Mouse (Mus musculus) myocyte (in vitro differentiated cells): ENCODE results near the gene Atp6v0e. TPM values are rescaled to one million over a fixed set of nuclear protein-coding genes. Genes with fewer than 3 reads are reported as not detected.

ENCODE experiments used
- H3K27me3 ChIP-seq: one replicate; pipeline ENCODE4 v1.6.1; 2011; ENCODE audit not compliant: control insufficient read depth, insufficient read depth, insufficient read length
- H3K36me3 ChIP-seq: one replicate; pipeline ENCODE4 v1.6.1; 2011; ENCODE audit not compliant: control insufficient read depth, insufficient read depth
- H3K4me2 ChIP-seq: one replicate; pipeline ENCODE4 v1.6.1; 2011; ENCODE audit warnings: low read depth, control low read depth
- H3K4me3 ChIP-seq: one replicate; pipeline ENCODE4 v1.5.1; 2011; ENCODE audit warnings: mild to moderate bottlenecking, control low read depth, moderate library complexity
- H3K79me2 ChIP-seq: one replicate; pipeline ENCODE4 v1.6.1; 2011; ENCODE audit not compliant: control insufficient read depth, insufficient read depth
- H3ac ChIP-seq: one replicate; pipeline ENCODE4 v1.6.1; 2011; ENCODE audit not compliant: control insufficient read depth, insufficient read length
- CEBPB ChIP-seq: IDR thresholded peaks from 2 replicates; pipeline ENCODE4 v1.6.1; 2011; ENCODE audit warnings: mild to moderate bottlenecking, moderate library complexity; ENCODE audit not compliant: poor library complexity, insufficient read depth, severe bottlenecking
- E2F4 ChIP-seq: IDR thresholded peaks from one replicate; pipeline ENCODE4 v1.6.1; 2011; ENCODE audit warnings: mild to moderate bottlenecking, control low read depth, moderate library complexity; ENCODE audit not compliant: insufficient read depth
- MAX ChIP-seq: IDR thresholded peaks from one replicate; pipeline ENCODE4 v1.6.1; 2011; ENCODE audit warnings: low read depth, mild to moderate bottlenecking, control low read depth
- MYOD1 ChIP-seq, 3 experiments: IDR thresholded peaks; one replicate each; pipeline ENCODE4 v1.6.1; 2011; ENCODE audit warnings: control low read depth in 2 of 3, low read depth in 2 of 3, mild to moderate bottlenecking in 2 of 3, moderate library complexity in 1 of 3; ENCODE audit not compliant: insufficient read length in 2 of 3, control insufficient read depth in 1 of 3
- MYOG ChIP-seq, 3 experiments: IDR thresholded peaks; one replicate each; pipeline ENCODE4 v1.6.1; 2011; ENCODE audit warnings: control low read depth in 2 of 3, low read depth in 2 of 3, mild to moderate bottlenecking in 2 of 3; ENCODE audit not compliant: insufficient read length in 2 of 3, control insufficient read depth in 1 of 3, insufficient read depth in 1 of 3
- POLR2A ChIP-seq: IDR thresholded peaks from one replicate; pipeline ENCODE4 v1.6.1; 2011; ENCODE audit warnings: low read depth, mild to moderate bottlenecking, control low read depth, moderate library complexity; ENCODE audit not compliant: insufficient read length
- POLR2AphosphoS2 ChIP-seq: IDR thresholded peaks from one replicate; pipeline ENCODE4 v1.6.1; 2011; ENCODE audit warnings: low read depth, control low read depth; ENCODE audit not compliant: insufficient read length
- REST ChIP-seq: IDR thresholded peaks from one replicate; pipeline ENCODE4 v1.6.1; 2011; ENCODE audit warnings: mild to moderate bottlenecking, control low read depth, moderate library complexity; ENCODE audit not compliant: insufficient read depth, insufficient read length
- SRF ChIP-seq: IDR thresholded peaks from one replicate; pipeline ENCODE4 v1.6.1; 2011; ENCODE audit warnings: low read depth; ENCODE audit not compliant: control insufficient read depth, insufficient read length
- TCF12 ChIP-seq: IDR thresholded peaks from one replicate; pipeline ENCODE4 v1.6.1; 2011; ENCODE audit warnings: mild to moderate bottlenecking, control low read depth; ENCODE audit not compliant: poor library complexity, insufficient read depth, severe bottlenecking
- TCF3 ChIP-seq: IDR thresholded peaks from one replicate; pipeline ENCODE4 v1.6.1; 2011; ENCODE audit warnings: low read depth, control low read depth; ENCODE audit not compliant: insufficient read length
- USF1 ChIP-seq: IDR thresholded peaks from one replicate; pipeline ENCODE4 v1.6.1; 2011; ENCODE audit warnings: low read depth, mild to moderate bottlenecking, control low read depth, moderate library complexity
- polyA plus RNA-seq: library from polyadenylated mRNA; unstranded; fragments of >200 nt; fragmentation: generic; extraction: Trizol; gene quantifications from one replicate; pipeline ENCODE4 v1.2.1, GENCODE M21; 2012; ENCODE audit warnings: missing spikeins

Atp6v0e gene
- polyA plus RNA-seq, 1 experiment, result 211 TPM

DNA sequence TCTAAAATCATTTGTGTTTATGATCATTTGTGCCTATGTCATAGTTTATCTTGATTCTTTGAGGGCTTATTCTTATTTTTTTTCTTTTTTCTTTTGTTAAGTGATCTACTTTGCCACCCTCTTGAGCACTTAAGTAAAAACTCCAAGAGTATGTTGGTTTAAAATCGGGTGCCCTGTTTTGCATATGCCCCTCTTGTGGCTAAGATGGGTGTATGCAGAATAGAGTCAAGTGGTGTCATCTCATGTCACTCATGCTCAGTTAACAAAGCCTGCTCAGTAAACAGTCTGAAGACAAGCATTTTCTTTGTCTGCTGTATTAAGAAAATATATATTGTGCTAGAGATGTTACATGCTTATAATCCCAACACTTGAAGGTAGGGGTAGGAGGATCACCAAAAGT, 80.3 kb downstream of the Atp6v0e start:
- TF ChIP-seq MAX (no peak), POLR2A (no peak), USF1 (no peak), SRF (no peak), TCF3 (no peak), CEBPB (no peak), MYOD1 (IDR thresholded peaks at IDR 0.05; ENCODE audit: control insufficient read depth in 1 of 3, insufficient read length in 2 of 3, low read depth in 2 of 3) (no peak), REST (no peak), MYOG (IDR thresholded peaks at IDR 0.05; ENCODE audit: control insufficient read depth in 1 of 3, insufficient read depth in 1 of 3, insufficient read length in 2 of 3, low read depth in 2 of 3) (no peak), POLR2AphosphoS2 (no peak), E2F4 (no peak), TCF12 (no peak)
- no peaks in the 10 kb centered on the region for H3K27me3 ChIP-seq
- H3K36me3 ChIP-seq, result no peaks in the 10 kb centered on the region
- no peak overlapping the region for H3K4me2 ChIP-seq
- H3K4me3 ChIP-seq, result no peak overlapping the region
- H3K79me2 ChIP-seq, result no peaks in the 10 kb centered on the region
- H3ac ChIP-seq, result no peak overlapping the region

Other genes with a start within 250 kb of the Atp6v0e start
- 0.55 TPM for gene Neurl1b, start 248.4 kb upstream of the Atp6v0e start, polyA plus RNA-seq
- gene Ergic1, start 101.7 kb upstream of the Atp6v0e start, polyA plus RNA-seq, result 102 TPM
- 11.6 TPM for gene Dusp1, start 101.1 kb upstream of the Atp6v0e start, polyA plus RNA-seq
- 2.2 TPM for gene Crebrf, start 52.4 kb downstream of the Atp6v0e start, polyA plus RNA-seq
- 31.8 TPM for gene Bnip1, start 117.8 kb downstream of the Atp6v0e start, polyA plus RNA-seq
- gene Nkx2-5, start 181.8 kb downstream of the Atp6v0e start, polyA plus RNA-seq, result 1.4 TPM